Mouse (Mus musculus) E14TG2a.4 (cell line): Measurements from ENCODE around the gene Ccdc73.

ENCODE experiments used
- CTCF ChIP-seq: conservative IDR thresholded peaks from 2 replicates; pipeline ENCODE4 v1.5.1; 2014; ENCODE audit warnings: low read length
- NANOG ChIP-seq: IDR thresholded peaks from 2 replicates; pipeline ENCODE4 v1.6.1; 2014; ENCODE audit warnings: borderline replicate concordance, low read length, mixed read lengths

DNA sequence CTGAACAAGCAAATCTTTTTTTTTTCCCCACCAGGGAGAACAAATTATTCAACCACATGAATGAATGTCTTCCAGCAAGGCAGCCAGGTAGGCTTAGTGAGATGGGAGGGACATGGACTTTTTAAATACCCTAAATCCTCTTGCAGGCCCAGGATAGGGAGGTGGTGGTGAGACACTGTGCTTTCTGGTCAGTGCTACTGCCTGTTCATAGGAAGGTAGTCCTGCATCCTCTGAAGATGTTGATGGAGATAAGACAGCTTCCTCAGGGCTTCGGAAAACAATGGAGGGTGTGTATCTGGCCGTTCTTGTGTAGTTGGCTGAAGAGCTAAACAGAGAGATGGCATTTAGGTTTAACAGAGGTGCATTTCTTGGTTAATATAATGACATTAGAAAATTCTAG is 35.1 kb upstream of the Ccdc73 start:
- TF ChIP-seq CTCF (no peak), NANOG (no peak)
